Mouse (Mus musculus) Patski (cell line): ENCODE data around the gene Homer2. TPM values are rescaled to one million over a fixed set of nuclear protein-coding genes. Genes with fewer than 3 reads are reported as not detected.

ENCODE experiments used
- ATAC-seq: fragments of 100-300 bp; one replicate; pipeline ENCODE4 v1.8.0; 2021
- CTCF ChIA-PET: fragments of 350-600 bp; sonication (Branson Sonifier 250); formaldehyde crosslinking; loops from one replicate; lab custom pipeline; 2022; ENCODE audit warnings: inconsistent platforms; lab: Charles Lee
- POLR2A ChIA-PET: fragments of 350-600 bp; sonication (Branson Sonifier 250); formaldehyde crosslinking; loops from one replicate; lab custom pipeline; 2022; ENCODE audit warnings: antibody characterized with exemption, inconsistent platforms; lab: Charles Lee
- DNase-seq: peaks from one replicate; pipeline ENCODE4 v3.0.0-alpha.2; 2011; ENCODE audit warnings: low read depth, low spot score
- H3K27me3 ChIP-seq: fragments of 371-371 bp; one replicate; pipeline ENCODE4 v1.5.1; 2021
- CTCF ChIP-seq: fragments of 100-300 bp; IDR thresholded peaks from one replicate; pipeline ENCODE4 v1.5.1; 2021
- in situ Hi-C: fragments of 300-500 bp; cut with MboI; formaldehyde crosslinking; loops from 3 replicates; pipeline ENCODE4 v1.11.1; 2018; ENCODE audit warnings: low pct_unique_long_range_greater_than_20kb, mixed read lengths
- polyA plus RNA-seq: library from polyadenylated mRNA; unstranded; gene quantifications from one replicate; pipeline ENCODE4 v1.2.3, GENCODE M21; 2021

Gene Homer2
- polyA plus RNA-seq, 1 experiment from 2014 or later: 5.5 TPM

- no peak for ATAC-seq
- in situ Hi-C loops: no loop called here
- H3K27me3 ChIP-seq: peaks cover 9% of the 10 kb centered on the region
- POLR2A ChIA-PET: no interaction called here
- CTCF ChIA-PET: no interaction called here
- no peak for DNase-seq
- TF ChIP-seq CTCF: no peak
Observed at GRCm38 (mm10) chr7:81560101-81561049, 147.0 kb downstream of the Homer2 start.

GRCm38 (mm10) chr7:81559231-81559980, 147.9 kb downstream of the Homer2 start:
- POLR2A ChIA-PET: no interaction called here
- peaks cover 9% of the 10 kb centered on the region for H3K27me3 ChIP-seq

GRCm38 (mm10) chr7:81557985-81558360, 149.4 kb downstream of the Homer2 start:
- in situ Hi-C loops: no loop called here
- ChIA-PET POLR2A (no interaction called here), CTCF (interaction anchor here (1.6 kb wide), 1 partner anchor 17 kb away, joined by 3 read pairs; no protein-coding TSS in a partner anchor)
- H3K27me3 ChIP-seq: peaks cover 9% of the 10 kb centered on the region
- no peak for TF ChIP-seq CTCF
- ATAC-seq (no peak), DNase-seq (no peak)

More at GRCm38 (mm10) chr7:81559231-81559980, 147.9 kb downstream of the Homer2 start:
- ATAC-seq (no peak), DNase-seq (no peak)
- CTCF ChIA-PET: interaction anchor here (1.6 kb wide), 1 partner anchor 16 kb away, joined by 3 read pairs; no protein-coding TSS in a partner anchor
- no peak for TF ChIP-seq CTCF
- in situ Hi-C loops: no loop called here

GRCm38 (mm10) chr7:81557252-81557984, 149.9 kb downstream of the Homer2 start:
- no peak for TF ChIP-seq CTCF
- in situ Hi-C loops: no loop called here
- DNase-seq (no peak), ATAC-seq (no peak)
- ChIA-PET CTCF (interaction anchor here (1.6 kb wide), 1 partner anchor 18 kb away, joined by 3 read pairs; no protein-coding TSS in a partner anchor), POLR2A (no interaction called here)
- H3K27me3 ChIP-seq: peaks cover 12% of the 10 kb centered on the region

- H3K27me3 ChIP-seq: peaks cover 12% of the 10 kb centered on the region
- ChIA-PET POLR2A (no interaction called here), CTCF (no interaction called here)
- DNase-seq: no peak
- in situ Hi-C loops: no loop called here
- ATAC-seq: no peak
- no peak for TF ChIP-seq CTCF
Observed at GRCm38 (mm10) chr7:81556839-81557238, 150.5 kb downstream of the Homer2 start.

GRCm38 (mm10) chr7:81554369-81554768, 153.0 kb downstream of the Homer2 start:
- DNase-seq (no peak), ATAC-seq (no peak)
- TF ChIP-seq CTCF: peak; percentile 86
- H3K27me3 ChIP-seq: peaks cover 10% of the 10 kb centered on the region
- ChIA-PET CTCF (no interaction called here), POLR2A (no interaction called here)
- in situ Hi-C loops: loop anchor here (5.0 kb wide), 1 partner anchor 208 kb away; the partner anchor contains the start of gene Ramac

- H3K27me3 ChIP-seq: peaks cover 9% of the 10 kb centered on the region
- CTCF ChIA-PET: no interaction called here
- POLR2A ChIA-PET: no interaction called here
- no peak for ATAC-seq
- DNase-seq: no peak
- in situ Hi-C loops: loop anchor here (5.0 kb wide), 1 partner anchor 209 kb away; the partner anchor contains the start of gene Ramac
- TF ChIP-seq CTCF: no peak
Observed at GRCm38 (mm10) chr7:81553589-81553988, 153.7 kb downstream of the Homer2 start.

Other genes with a start within 250 kb of the Homer2 start
- gene Ap3b2, start 213.6 kb downstream of the Homer2 start, polyA plus RNA-seq: 0.03 TPM
- not detected for gene BC048679, start 209.2 kb downstream of the Homer2 start, polyA plus RNA-seq
- not detected for gene Fsd2, start 140.6 kb downstream of the Homer2 start, polyA plus RNA-seq
- 16.2 TPM for gene Whamm, start 136.3 kb downstream of the Homer2 start, polyA plus RNA-seq
- gene Ramac, start 55.4 kb upstream of the Homer2 start, polyA plus RNA-seq: 19.4 TPM
- 80.7 TPM for gene 3110040N11Rik, start 82.0 kb upstream of the Homer2 start, polyA plus RNA-seq
- 64.7 TPM for gene Btbd1, start 121.9 kb upstream of the Homer2 start, polyA plus RNA-seq
- not detected for gene Gm10160, start 148.3 kb upstream of the Homer2 start, polyA plus RNA-seq
- gene Tm6sf1, start 151.5 kb upstream of the Homer2 start, polyA plus RNA-seq: 3.8 TPM
- gene Hdgfl3, start 226.9 kb upstream of the Homer2 start, polyA plus RNA-seq: 19.5 TPM